Mouse (Mus musculus) embryonic facial prominence, embryonic 12.5 days (tissue): ENCODE results near the gene Umad1. TPM values are rescaled to one million over a fixed set of nuclear protein-coding genes. Genes with fewer than 3 reads are reported as not detected.

Experiments used
- ATAC-seq: fragments of 200-750 bp; cut with Nextera tagmentation; 2 replicates; pipeline ENCODE4 v1.8.0; 2017; ENCODE audit not compliant: insufficient number of reproducible peaks, insufficient read depth, low FRiP score, low TSS enrichment
- H3K27ac ChIP-seq: fragments of 300-500 bp; sonication (generic); 2 replicates; pipeline ENCODE4 v1.5.1; 2016; ENCODE audit warnings: mild to moderate bottlenecking
- H3K27me3 ChIP-seq: fragments of 300-500 bp; sonication (generic); 2 replicates; pipeline ENCODE4 v1.6.1; 2016; ENCODE audit warnings: mild to moderate bottlenecking, moderate library complexity
- H3K36me3 ChIP-seq: fragments of 300-500 bp; sonication (generic); 2 replicates; pipeline ENCODE4 v1.6.1; 2016; ENCODE audit warnings: mild to moderate bottlenecking
- H3K4me1 ChIP-seq: fragments of 300-500 bp; sonication (generic); 2 replicates; pipeline ENCODE4 v1.6.1; 2016
- H3K4me2 ChIP-seq: fragments of 300-500 bp; sonication (generic); replicated peaks from 2 replicates; pipeline ENCODE4 v1.6.1; 2016; ENCODE audit warnings: mild to moderate bottlenecking, moderate library complexity
- H3K4me3 ChIP-seq: fragments of 300-500 bp; sonication (generic); 2 replicates; pipeline ENCODE4 v1.5.1; 2016; ENCODE audit warnings: mild to moderate bottlenecking
- H3K9ac ChIP-seq: fragments of 300-500 bp; sonication (generic); 2 replicates; pipeline ENCODE4 v1.6.1; 2016; ENCODE audit warnings: mild to moderate bottlenecking, moderate library complexity
- H3K9me3 ChIP-seq: fragments of 300-500 bp; sonication (generic); 2 replicates; pipeline ENCODE4 v1.6.1; 2016; ENCODE audit warnings: mild to moderate bottlenecking, moderate library complexity
- WGBS: fragments of 180-500 bp; shearing (Covaris S2); methylation state at CpG from one replicate; pipeline ENCODE4 v1.1.7; 2016; 5-methylcytosine and 5-hydroxymethylcytosine counted together
- polyA plus RNA-seq: library from polyadenylated mRNA; unstranded; fragments of >200 nt; fragmentation: Nextera tagmentation; extraction: Ambion mirVana; gene quantifications from 2 replicates; pipeline ENCODE4 v1.2.1, GENCODE M21; 2016

Umad1 gene
- polyA plus RNA-seq, 1 experiment from 2014 or later: 20.2 TPM

GRCm38 (mm10) chr6:8421959-8422581 lies 163.0 kb downstream of the Umad1 start:
- Histone ChIP-seq H3K4me3 (no peak overlapping the region), H3K36me3 (no peaks in the 10 kb centered on the region), H3K27me3 (no peaks in the 10 kb centered on the region), H3K9ac (no peak overlapping the region), H3K4me1 (0 out of 2 replicates have a peak, but pooled peaks cover 3% of the 10 kb centered on the region), H3K27ac (no peak overlapping the region), H3K9me3 (no peaks in the 10 kb centered on the region), H3K4me2 (no peak overlapping the region)
- 75% methylated on average over 10 of the region's 10 CpGs for WGBS
- no peak for ATAC-seq

GRCm38 (mm10) chr6:8423142-8423541 lies 164.1 kb downstream of the Umad1 start:
- no peaks in the 10 kb centered on the region for H3K9me3 ChIP-seq
- 87% methylated on average over 2 of the region's 2 CpGs for WGBS
- no peaks in the 10 kb centered on the region for H3K27me3 ChIP-seq
- no peak overlapping the region for H3K27ac ChIP-seq
- no peak for ATAC-seq
- H3K9ac ChIP-seq: no peak overlapping the region
- no peaks in the 10 kb centered on the region for H3K36me3 ChIP-seq
- no peak overlapping the region for H3K4me3 ChIP-seq
- H3K4me1 ChIP-seq: 0 out of 2 replicates have a peak, but pooled peaks cover 3% of the 10 kb centered on the region
- no peak overlapping the region for H3K4me2 ChIP-seq

GRCm38 (mm10) chr6:8427692-8428091 lies 168.6 kb downstream of the Umad1 start:
- Histone ChIP-seq H3K27me3 (no peaks in the 10 kb centered on the region), H3K9ac (no peak overlapping the region), H3K4me1 (no peaks in the 10 kb centered on the region), H3K27ac (no peak overlapping the region), H3K4me3 (no peak overlapping the region), H3K9me3 (no peaks in the 10 kb centered on the region), H3K4me2 (no peak overlapping the region), H3K36me3 (no peaks in the 10 kb centered on the region)
- no peak for ATAC-seq
- 78% methylated on average over 5 of the region's 5 CpGs for WGBS

- Histone ChIP-seq H3K27me3 (no peaks in the 10 kb centered on the region), H3K9ac (no peak overlapping the region), H3K4me3 (no peak overlapping the region), H3K36me3 (no peaks in the 10 kb centered on the region), H3K4me2 (no peak overlapping the region), H3K9me3 (no peaks in the 10 kb centered on the region), H3K27ac (no peak overlapping the region), H3K4me1 (no peaks in the 10 kb centered on the region)
- 89% methylated on average over 9 of the region's 9 CpGs for WGBS
- no peak for ATAC-seq
Observed at GRCm38 (mm10) chr6:8430610-8431234, 171.6 kb downstream of the Umad1 start.

- H3K4me3 ChIP-seq: no peak overlapping the region
- ATAC-seq: no peak
- 87% methylated on average over 9 of the region's 9 CpGs for WGBS
- H3K4me2 ChIP-seq: no peak overlapping the region
- H3K36me3 ChIP-seq: no peaks in the 10 kb centered on the region
- H3K9ac ChIP-seq: no peak overlapping the region
- H3K9me3 ChIP-seq: no peaks in the 10 kb centered on the region
- H3K27me3 ChIP-seq: no peaks in the 10 kb centered on the region
- H3K27ac ChIP-seq: no peak overlapping the region
- no peaks in the 10 kb centered on the region for H3K4me1 ChIP-seq
Observed at GRCm38 (mm10) chr6:8433179-8433578, 174.1 kb downstream of the Umad1 start.

GRCm38 (mm10) chr6:8437937-8438336 lies 178.8 kb downstream of the Umad1 start:
- Histone ChIP-seq H3K4me2 (no peak overlapping the region), H3K27ac (no peak overlapping the region), H3K9me3 (no peaks in the 10 kb centered on the region), H3K4me3 (no peak overlapping the region), H3K27me3 (no peaks in the 10 kb centered on the region), H3K4me1 (no peaks in the 10 kb centered on the region), H3K9ac (no peak overlapping the region), H3K36me3 (no peaks in the 10 kb centered on the region)
- 88% methylated on average over 3 of the region's 3 CpGs for WGBS
- no peak for ATAC-seq

GRCm38 (mm10) chr6:8441814-8442213 lies 182.7 kb downstream of the Umad1 start:
- H3K4me2 ChIP-seq: no peak overlapping the region
- ATAC-seq: no peak
- H3K4me3 ChIP-seq: no peak overlapping the region
- H3K27me3 ChIP-seq: no peaks in the 10 kb centered on the region
- WGBS: 91% methylated on average over 3 of the region's 3 CpGs
- H3K9ac ChIP-seq: no peak overlapping the region
- H3K27ac ChIP-seq: no peak overlapping the region
- no peaks in the 10 kb centered on the region for H3K9me3 ChIP-seq
- H3K4me1 ChIP-seq: peaks cover 2% of the 10 kb centered on the region; the same call in 1 of the 2 replicates
- H3K36me3 ChIP-seq: no peaks in the 10 kb centered on the region

- Histone ChIP-seq H3K36me3 (no peaks in the 10 kb centered on the region), H3K4me2 (no peak overlapping the region), H3K9me3 (no peaks in the 10 kb centered on the region), H3K4me1 (peaks cover 3% of the 10 kb centered on the region; the same call in 1 of the 2 replicates), H3K9ac (no peak overlapping the region), H3K27me3 (no peaks in the 10 kb centered on the region), H3K4me3 (no peak overlapping the region), H3K27ac (0 out of 2 replicates have a peak overlapping the region, but pooled peaks have one; percentile 11)
- WGBS: 42% methylated on average over 5 of the region's 5 CpGs
- ATAC-seq: 0 out of 2 replicates have a peak, but pooled peaks have one; percentile 6
Observed at GRCm38 (mm10) chr6:8446786-8447185, 187.7 kb downstream of the Umad1 start.

GRCm38 (mm10) chr6:8455599-8455998 lies 196.5 kb downstream of the Umad1 start:
- Histone ChIP-seq H3K9me3 (0 out of 2 replicates have a peak, but pooled peaks cover 3% of the 10 kb centered on the region), H3K4me2 (no peak overlapping the region), H3K4me1 (no peaks in the 10 kb centered on the region), H3K27ac (no peak overlapping the region), H3K27me3 (no peaks in the 10 kb centered on the region), H3K36me3 (no peaks in the 10 kb centered on the region), H3K9ac (no peak overlapping the region), H3K4me3 (no peak overlapping the region)
- 77% methylated on average over 5 of the region's 5 CpGs for WGBS
- ATAC-seq: no peak

GRCm38 (mm10) chr6:8458596-8458995 lies 199.5 kb downstream of the Umad1 start:
- Histone ChIP-seq H3K4me2 (no peak overlapping the region), H3K9ac (no peak overlapping the region), H3K4me3 (no peak overlapping the region), H3K36me3 (no peaks in the 10 kb centered on the region), H3K27ac (no peak overlapping the region), H3K4me1 (no peaks in the 10 kb centered on the region), H3K27me3 (no peaks in the 10 kb centered on the region), H3K9me3 (0 out of 2 replicates have a peak, but pooled peaks cover 3% of the 10 kb centered on the region)
- WGBS: 89% methylated on average over 4 of the region's 4 CpGs
- no peak for ATAC-seq

GRCm38 (mm10) chr6:8462447-8462846 lies 203.4 kb downstream of the Umad1 start:
- H3K27ac ChIP-seq: no peak overlapping the region
- H3K9ac ChIP-seq: no peak overlapping the region
- WGBS: 93% methylated on average over 2 of the region's 2 CpGs
- no peaks in the 10 kb centered on the region for H3K9me3 ChIP-seq
- H3K36me3 ChIP-seq: no peaks in the 10 kb centered on the region
- ATAC-seq: no peak
- H3K4me2 ChIP-seq: no peak overlapping the region
- H3K4me3 ChIP-seq: no peak overlapping the region
- no peaks in the 10 kb centered on the region for H3K4me1 ChIP-seq
- no peaks in the 10 kb centered on the region for H3K27me3 ChIP-seq

GRCm38 (mm10) chr6:8465388-8465787 lies 206.3 kb downstream of the Umad1 start:
- Histone ChIP-seq H3K9ac (no peak overlapping the region), H3K36me3 (no peaks in the 10 kb centered on the region), H3K27me3 (no peaks in the 10 kb centered on the region), H3K27ac (no peak overlapping the region), H3K4me2 (no peak overlapping the region), H3K4me3 (no peak overlapping the region), H3K9me3 (no peaks in the 10 kb centered on the region), H3K4me1 (no peaks in the 10 kb centered on the region)
- 56% methylated on average over 1 of the region's 1 CpGs for WGBS
- ATAC-seq: no peak
